Comparison of ENCODE assay signal across 10 mouse cellular contexts in the genomic region with DNA sequence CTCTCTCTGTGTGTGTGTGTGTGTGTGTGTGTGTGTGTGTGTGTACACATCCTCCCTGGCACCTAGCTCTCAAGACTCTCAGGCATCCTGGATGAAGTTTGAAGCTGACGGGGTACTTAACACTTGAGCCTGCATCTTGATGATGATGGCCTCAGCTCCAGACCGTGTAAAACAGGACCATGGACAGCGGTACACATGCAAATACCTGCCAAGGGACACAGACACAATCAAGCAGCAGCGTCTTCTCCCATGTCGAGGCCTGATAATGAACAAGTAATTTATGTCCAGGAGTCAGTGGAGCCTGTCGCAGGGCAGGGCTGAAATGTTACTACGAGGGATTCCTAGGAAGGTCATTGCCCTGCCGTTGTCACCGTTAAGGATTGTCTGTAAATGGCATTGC.
DNase-seq lines count a peak whose midpoint lies in the region; ATAC-seq and TF ChIP-seq lines count a peak whose summit lies in the region.
"Had no signal": no experiment of that assay in that cellular context is flagged by ENCODE, and none has a peak within 500 bp of the region (broad histone marks: within the 10 kb centered on the region; RNA-seq: fewer than 3 reads in every experiment).

No protein-coding gene starts in this region.

- H3K9ac ChIP-seq in heart, postnatal 0 days (replicated peaks; ENCODE audit: low read depth, low read length): no peak overlapping the region
- H3K9ac ChIP-seq in embryonic facial prominence, embryonic 14.5 days (ENCODE audit: low read depth, low read length): no peak overlapping the region
- H3K9ac ChIP-seq: embryonic facial prominence, embryonic 15.5 days had no signal

- no peaks in the 10 kb centered on the region for H3K36me3 ChIP-seq in heart, postnatal 0 days (replicated peaks; ENCODE audit: control insufficient read depth, insufficient read depth, low read length)
- no peaks in the 10 kb centered on the region for H3K36me3 ChIP-seq in embryonic facial prominence, embryonic 14.5 days (ENCODE audit: control insufficient read depth, insufficient read depth, low read length)
- H3K36me3 ChIP-seq: embryonic facial prominence, embryonic 15.5 days had no signal

- no peak overlapping the region for H3K27ac ChIP-seq in heart, postnatal 0 days (ENCODE audit: low read depth)
- H3K27ac ChIP-seq in embryonic facial prominence, embryonic 14.5 days (replicated peaks; ENCODE audit: low read depth, low read length): no peak overlapping the region
- H3K27ac ChIP-seq: embryonic facial prominence, embryonic 15.5 days had no signal

- TF ChIP-seq CTCF in heart, postnatal 0 days (IDR thresholded peaks at IDR 0.05; ENCODE audit: low read depth): no peak

- H3K9me3 ChIP-seq in heart, postnatal 0 days (replicated peaks; ENCODE audit: control insufficient read depth, low read length): no peaks in the 10 kb centered on the region
- no peaks in the 10 kb centered on the region for H3K9me3 ChIP-seq in embryonic facial prominence, embryonic 14.5 days (ENCODE audit: control insufficient read depth, low read length)
- H3K9me3 ChIP-seq: embryonic facial prominence, embryonic 15.5 days had no signal

- no peak for ATAC-seq in heart, postnatal 0 days (ENCODE audit: insufficient read depth, low read depth)
- ATAC-seq in embryonic facial prominence, embryonic 14.5 days (ENCODE audit: low read depth): no peak

- no peaks in the 10 kb centered on the region for H3K4me1 ChIP-seq in heart, postnatal 0 days (ENCODE audit: control insufficient read depth, insufficient read depth)
- no peaks in the 10 kb centered on the region for H3K4me1 ChIP-seq in embryonic facial prominence, embryonic 14.5 days (ENCODE audit: control insufficient read depth, insufficient read depth, low read length)
- H3K4me1 ChIP-seq: embryonic facial prominence, embryonic 15.5 days had no signal

- H3K4me2 ChIP-seq in heart, postnatal 0 days (ENCODE audit: low read depth, low read length): no peak overlapping the region
- no peak overlapping the region for H3K4me2 ChIP-seq in embryonic facial prominence, embryonic 14.5 days (ENCODE audit: low read depth, low read length)
- H3K4me2 ChIP-seq: embryonic facial prominence, embryonic 15.5 days had no signal

- DNase-seq in heart, postnatal 0 days (ENCODE audit: low spot score): peak; percentile 8
- DNase-seq in heart, adult 11 months: no peak
- peak; percentile 49 for DNase-seq in testis, postnatal 10 days (ENCODE audit: low spot score)
- DNase-seq in testis, postnatal 14 days (ENCODE audit: low spot score): no peak
- peak; percentile 69 for DNase-seq in embryonic facial prominence, embryonic 14.5 days (ENCODE audit: low spot score)
- peak; percentile 21 for DNase-seq in yolk sac, embryonic 10.5 days (ENCODE audit: low spot score)
- no peak for DNase-seq in cerebellum, adult 11-12 months
- no peak for DNase-seq in urinary bladder, adult 2 months (ENCODE audit: low spot score)
- DNase-seq: layer of hippocampus, adult 9-11 months had no signal

- H3K4me3 ChIP-seq in heart, postnatal 0 days (ENCODE audit: low read depth, low read length): no peak overlapping the region
- H3K4me3 ChIP-seq in embryonic facial prominence, embryonic 14.5 days (ENCODE audit: low read depth, low read length): no peak overlapping the region
- H3K4me3 ChIP-seq: embryonic facial prominence, embryonic 15.5 days had no signal

- whole genome bisulfite sequencing in heart, postnatal 0 days: 35% methylated on average over 9 of the region's 9 CpGs
- WGBS in embryonic facial prominence, embryonic 14.5 days: 34% methylated on average over 9 of the region's 9 CpGs

- no peaks in the 10 kb centered on the region for H3K27me3 ChIP-seq in heart, postnatal 0 days (ENCODE audit: control insufficient read depth, insufficient read depth, low read length)
- no peaks in the 10 kb centered on the region; the same call in 1 of the 2 replicates for H3K27me3 ChIP-seq in embryonic facial prominence, embryonic 14.5 days (replicated peaks; ENCODE audit: control insufficient read depth, insufficient read depth, low read length)
- H3K27me3 ChIP-seq: embryonic facial prominence, embryonic 15.5 days had no signal

- no peak for TF ChIP-seq EP300 in heart, postnatal 0 days (IDR thresholded peaks at IDR 0.05; ENCODE audit: low read depth)

Comparison
In these comparisons a context has a peak if more than half of its experiments do, and no peak if none do; other contexts are left out.
1. DNase-seq: peak in heart, postnatal 0 days (single experiment), testis, postnatal 10 days (single experiment), embryonic facial prominence, embryonic 14.5 days (single experiment) and yolk sac, embryonic 10.5 days (single experiment); none in heart, adult 11 months (single experiment), testis, postnatal 14 days (single experiment), cerebellum, adult 11-12 months (single experiment) and urinary bladder, adult 2 months (single experiment).